Mouse (Mus musculus): ENCODE results near the gene Rab31. TPM values are rescaled to one million over a fixed set of nuclear protein-coding genes. Genes with fewer than 3 reads are reported as not detected.

The Rab31 gene
- polyA plus RNA-seq, 1 experiment: 60.7 TPM

- peak within 1 kb of the TSS; percentile 93 for H3ac ChIP-seq (ENCODE audit: control insufficient read depth, insufficient read length)
- H3K79me2 ChIP-seq (ENCODE audit: control insufficient read depth, insufficient read depth): peaks cover 39% of the 10 kb centered on the region
- no peaks in the 10 kb centered on the region for H3K36me3 ChIP-seq (ENCODE audit: control insufficient read depth, insufficient read depth)
- TF ChIP-seq POLR2A (IDR thresholded peaks at IDR 0.05; ENCODE audit: insufficient read length, low read depth) (peak; percentile 86), USF1 (IDR thresholded peaks at IDR 0.05; ENCODE audit: low read depth) (peak; percentile 94), MYOG (IDR thresholded peaks at IDR 0.05; ENCODE audit: control insufficient read depth in 1 of 3, insufficient read depth in 1 of 3, insufficient read length in 2 of 3, low read depth in 2 of 3) (peak in 2 of 3 experiments; percentile 20 to 45), TCF12 (IDR thresholded peaks at IDR 0.05; ENCODE audit: insufficient read depth, poor library complexity, severe bottlenecking) (no peak), MAX (IDR thresholded peaks at IDR 0.05; ENCODE audit: low read depth) (no peak), E2F4 (IDR thresholded peaks at IDR 0.05; ENCODE audit: insufficient read depth) (no peak), POLR2AphosphoS2 (IDR thresholded peaks at IDR 0.05; ENCODE audit: insufficient read length, low read depth) (peak; percentile 98), REST (IDR thresholded peaks at IDR 0.05; ENCODE audit: insufficient read depth, insufficient read length) (peak; percentile 29), SRF (IDR thresholded peaks at IDR 0.05; ENCODE audit: control insufficient read depth, insufficient read length, low read depth) (no peak), MYOD1 (IDR thresholded peaks at IDR 0.05; ENCODE audit: control insufficient read depth in 1 of 3, insufficient read length in 2 of 3, low read depth in 2 of 3) (peak in 1 of 3 experiments; percentile 59), CEBPB (IDR thresholded peaks at IDR 0.05; ENCODE audit: insufficient read depth, poor library complexity, severe bottlenecking) (no peak)
- no peaks in the 10 kb centered on the region for H3K27me3 ChIP-seq (ENCODE audit: control insufficient read depth, insufficient read depth, insufficient read length)
- H3K4me2 ChIP-seq (ENCODE audit: low read depth): peak within 1 kb of the TSS; percentile 92
- H3K4me3 ChIP-seq: peak within 1 kb of the TSS; percentile 45
Observed at GRCm38 (mm10) chr17:65613463-65614412, 158.8 kb downstream of the Rab31 start, which contains the start of gene Vapa. Gene Vapa (minus strand): TSS chr17:65613555.

GRCm38 (mm10) chr17:65613142-65613462 lies 159.4 kb downstream of the Rab31 start:
- Histone ChIP-seq H3K4me3 (peak overlapping the region; percentile 45), H3K27me3 (ENCODE audit: control insufficient read depth, insufficient read depth, insufficient read length) (no peaks in the 10 kb centered on the region), H3K4me2 (ENCODE audit: low read depth) (no peak overlapping the region), H3K79me2 (ENCODE audit: control insufficient read depth, insufficient read depth) (peaks cover 45% of the 10 kb centered on the region), H3K36me3 (ENCODE audit: control insufficient read depth, insufficient read depth) (no peaks in the 10 kb centered on the region), H3ac (ENCODE audit: control insufficient read depth, insufficient read length) (peak overlapping the region; percentile 93)
- TF ChIP-seq CEBPB (IDR thresholded peaks at IDR 0.05; ENCODE audit: insufficient read depth, poor library complexity, severe bottlenecking): no peak
- no peak for TF ChIP-seq MYOG (IDR thresholded peaks at IDR 0.05; ENCODE audit: control insufficient read depth in 1 of 3, insufficient read depth in 1 of 3, insufficient read length in 2 of 3, low read depth in 2 of 3)
- TF ChIP-seq E2F4 (IDR thresholded peaks at IDR 0.05; ENCODE audit: insufficient read depth): no peak
- no peak for TF ChIP-seq TCF12 (IDR thresholded peaks at IDR 0.05; ENCODE audit: insufficient read depth, poor library complexity, severe bottlenecking)
- no peak for TF ChIP-seq POLR2A (IDR thresholded peaks at IDR 0.05; ENCODE audit: insufficient read length, low read depth)
- no peak for TF ChIP-seq REST (IDR thresholded peaks at IDR 0.05; ENCODE audit: insufficient read depth, insufficient read length)
- no peak for TF ChIP-seq TCF3 (IDR thresholded peaks at IDR 0.05; ENCODE audit: insufficient read length, low read depth)
- no peak for TF ChIP-seq USF1 (IDR thresholded peaks at IDR 0.05; ENCODE audit: low read depth)
- no peak for TF ChIP-seq SRF (IDR thresholded peaks at IDR 0.05; ENCODE audit: control insufficient read depth, insufficient read length, low read depth)
- TF ChIP-seq POLR2AphosphoS2 (IDR thresholded peaks at IDR 0.05; ENCODE audit: insufficient read length, low read depth): no peak
- TF ChIP-seq MAX (IDR thresholded peaks at IDR 0.05; ENCODE audit: low read depth): no peak
- TF ChIP-seq MYOD1 (IDR thresholded peaks at IDR 0.05; ENCODE audit: control insufficient read depth in 1 of 3, insufficient read length in 2 of 3, low read depth in 2 of 3): no peak

DNA sequence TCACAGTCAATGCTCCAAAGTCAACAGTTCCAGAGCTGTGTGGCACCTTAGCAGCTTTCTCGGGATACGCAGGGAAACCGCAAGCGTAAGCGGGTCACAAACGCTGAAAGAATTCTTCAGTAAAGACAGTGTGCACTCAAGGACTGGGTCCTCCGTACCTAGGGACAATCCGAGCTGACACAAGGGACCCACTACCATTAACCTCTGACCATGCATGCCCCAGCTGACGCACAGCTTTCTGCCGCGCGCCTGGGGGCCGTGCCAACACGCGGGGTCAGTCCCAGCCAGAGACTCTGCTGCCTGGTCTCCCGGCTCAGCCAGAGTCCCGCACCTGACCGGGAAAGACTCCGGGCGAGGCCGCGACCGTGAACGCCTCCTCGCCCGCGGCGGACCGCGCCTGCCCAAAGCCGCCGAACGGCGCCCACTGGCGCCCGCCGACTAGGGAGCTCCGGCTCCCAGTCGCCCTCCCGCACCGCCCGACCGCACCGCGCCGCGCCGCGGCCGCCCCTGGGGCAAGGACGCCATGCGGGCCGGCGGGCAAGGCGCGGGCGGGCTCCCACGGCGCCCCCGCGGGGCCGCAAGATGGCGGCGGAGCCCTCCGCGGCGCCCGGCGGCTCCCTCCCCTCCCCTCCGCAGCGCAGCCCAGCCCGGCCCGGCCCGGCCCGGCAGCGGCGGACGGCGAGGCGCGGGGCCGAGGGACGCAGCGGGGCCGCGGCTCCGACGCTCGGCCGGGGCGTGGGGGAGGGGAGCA lies 160.0 kb downstream of the Rab31 start:
- TF ChIP-seq POLR2A (IDR thresholded peaks at IDR 0.05; ENCODE audit: insufficient read length, low read depth): no peak
- TF ChIP-seq TCF3 (IDR thresholded peaks at IDR 0.05; ENCODE audit: insufficient read length, low read depth): no peak
- TF ChIP-seq MYOD1 (IDR thresholded peaks at IDR 0.05; ENCODE audit: control insufficient read depth in 1 of 3, insufficient read length in 2 of 3, low read depth in 2 of 3): peak in 1 of 3 experiments; percentile 14
- no peak for TF ChIP-seq POLR2AphosphoS2 (IDR thresholded peaks at IDR 0.05; ENCODE audit: insufficient read length, low read depth)
- TF ChIP-seq SRF (IDR thresholded peaks at IDR 0.05; ENCODE audit: control insufficient read depth, insufficient read length, low read depth): no peak
- no peak for TF ChIP-seq TCF12 (IDR thresholded peaks at IDR 0.05; ENCODE audit: insufficient read depth, poor library complexity, severe bottlenecking)
- no peak for TF ChIP-seq REST (IDR thresholded peaks at IDR 0.05; ENCODE audit: insufficient read depth, insufficient read length)
- TF ChIP-seq USF1 (IDR thresholded peaks at IDR 0.05; ENCODE audit: low read depth): no peak
- peak in 1 of 3 experiments; percentile 8 for TF ChIP-seq MYOG (IDR thresholded peaks at IDR 0.05; ENCODE audit: control insufficient read depth in 1 of 3, insufficient read depth in 1 of 3, insufficient read length in 2 of 3, low read depth in 2 of 3)
- no peak for TF ChIP-seq MAX (IDR thresholded peaks at IDR 0.05; ENCODE audit: low read depth)
- TF ChIP-seq E2F4 (IDR thresholded peaks at IDR 0.05; ENCODE audit: insufficient read depth): no peak
- no peak for TF ChIP-seq CEBPB (IDR thresholded peaks at IDR 0.05; ENCODE audit: insufficient read depth, poor library complexity, severe bottlenecking)
- H3K27me3 ChIP-seq (ENCODE audit: control insufficient read depth, insufficient read depth, insufficient read length): no peaks in the 10 kb centered on the region

DNA sequence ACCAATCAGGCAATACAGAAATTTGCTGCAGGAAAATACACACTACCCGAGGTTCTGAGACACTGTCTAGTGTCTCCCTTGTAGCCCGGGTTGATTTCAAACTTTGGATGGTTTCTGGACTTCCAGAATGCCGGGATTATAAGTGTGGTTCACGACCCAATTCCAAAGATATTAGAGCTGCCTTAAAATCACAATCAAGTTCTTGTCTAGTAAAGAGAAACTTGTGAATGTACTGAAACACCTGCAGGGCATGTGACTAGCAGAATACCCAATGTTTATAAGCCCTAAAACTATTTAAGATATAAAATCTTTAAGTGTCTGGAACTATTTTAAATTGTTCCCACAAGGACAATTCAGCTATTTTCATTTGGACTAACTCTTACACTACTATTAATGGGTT lies 160.8 kb downstream of the Rab31 start:
- Histone ChIP-seq H3K4me2 (ENCODE audit: low read depth) (peak overlapping the region; percentile 78), H3K27me3 (ENCODE audit: control insufficient read depth, insufficient read depth, insufficient read length) (no peaks in the 10 kb centered on the region), H3ac (ENCODE audit: control insufficient read depth, insufficient read length) (peak overlapping the region; percentile 93), H3K4me3 (peak overlapping the region; percentile 45), H3K79me2 (ENCODE audit: control insufficient read depth, insufficient read depth) (peaks cover 59% of the 10 kb centered on the region), H3K36me3 (ENCODE audit: control insufficient read depth, insufficient read depth) (no peaks in the 10 kb centered on the region)
- TF ChIP-seq USF1 (IDR thresholded peaks at IDR 0.05; ENCODE audit: low read depth): no peak
- no peak for TF ChIP-seq MYOG (IDR thresholded peaks at IDR 0.05; ENCODE audit: control insufficient read depth in 1 of 3, insufficient read depth in 1 of 3, insufficient read length in 2 of 3, low read depth in 2 of 3)
- no peak for TF ChIP-seq MAX (IDR thresholded peaks at IDR 0.05; ENCODE audit: low read depth)
- no peak for TF ChIP-seq CEBPB (IDR thresholded peaks at IDR 0.05; ENCODE audit: insufficient read depth, poor library complexity, severe bottlenecking)
- TF ChIP-seq TCF12 (IDR thresholded peaks at IDR 0.05; ENCODE audit: insufficient read depth, poor library complexity, severe bottlenecking): no peak
- no peak for TF ChIP-seq SRF (IDR thresholded peaks at IDR 0.05; ENCODE audit: control insufficient read depth, insufficient read length, low read depth)
- TF ChIP-seq POLR2AphosphoS2 (IDR thresholded peaks at IDR 0.05; ENCODE audit: insufficient read length, low read depth): no peak
- TF ChIP-seq REST (IDR thresholded peaks at IDR 0.05; ENCODE audit: insufficient read depth, insufficient read length): no peak
- TF ChIP-seq E2F4 (IDR thresholded peaks at IDR 0.05; ENCODE audit: insufficient read depth): no peak
- TF ChIP-seq POLR2A (IDR thresholded peaks at IDR 0.05; ENCODE audit: insufficient read length, low read depth): no peak
- TF ChIP-seq TCF3 (IDR thresholded peaks at IDR 0.05; ENCODE audit: insufficient read length, low read depth): no peak
- no peak for TF ChIP-seq MYOD1 (IDR thresholded peaks at IDR 0.05; ENCODE audit: control insufficient read depth in 1 of 3, insufficient read length in 2 of 3, low read depth in 2 of 3)

More for the DNA sequence above, 160.0 kb downstream of the Rab31 start:
- Histone ChIP-seq H3K4me2 (ENCODE audit: low read depth) (peak overlapping the region; percentile 78), H3K79me2 (ENCODE audit: control insufficient read depth, insufficient read depth) (peaks cover 51% of the 10 kb centered on the region), H3K36me3 (ENCODE audit: control insufficient read depth, insufficient read depth) (no peaks in the 10 kb centered on the region), H3ac (ENCODE audit: control insufficient read depth, insufficient read length) (peak overlapping the region; percentile 93), H3K4me3 (peak overlapping the region; percentile 45)

Data from myocyte (in vitro differentiated cells).